Mouse (Mus musculus) stomach, postnatal 0 days (tissue): ENCODE results near the gene Fuca1. TPM values are rescaled to one million over a fixed set of nuclear protein-coding genes. Genes with fewer than 3 reads are reported as not detected.

Source experiments
- ATAC-seq: fragments of 200-750 bp; cut with Nextera tagmentation; 2 replicates; pipeline ENCODE4 v1.8.0; 2017; ENCODE audit not compliant: low FRiP score, low TSS enrichment
- DNase-seq: peaks from one replicate; pipeline ENCODE4 v3.0.0-alpha.2; 2016; ENCODE audit warnings: low spot score
- H3K27ac ChIP-seq: fragments of 300-500 bp; sonication (generic); replicated peaks from 2 replicates; pipeline ENCODE4 v1.5.1; 2014; ENCODE audit warnings: mild to moderate bottlenecking, control low read depth
- H3K27me3 ChIP-seq: fragments of 300-500 bp; sonication (generic); 2 replicates; pipeline ENCODE4 v1.6.1; 2014; ENCODE audit warnings: low read length; ENCODE audit not compliant: control insufficient read depth, insufficient read depth
- H3K36me3 ChIP-seq: fragments of 300-500 bp; sonication (generic); 2 replicates; pipeline ENCODE4 v1.6.1; 2014; ENCODE audit warnings: low read length, mixed read lengths; ENCODE audit not compliant: control insufficient read depth, insufficient read depth
- H3K4me1 ChIP-seq: fragments of 300-500 bp; sonication (generic); replicated peaks from 2 replicates; pipeline ENCODE4 v1.6.1; 2014; ENCODE audit warnings: antibody characterized with exemption; ENCODE audit not compliant: control insufficient read depth, insufficient read depth
- H3K4me2 ChIP-seq: fragments of 300-500 bp; sonication (generic); replicated peaks from 2 replicates; pipeline ENCODE4 v1.6.1; 2014; ENCODE audit warnings: low read depth, mild to moderate bottlenecking, control low read depth, moderate library complexity
- H3K4me3 ChIP-seq: fragments of 300-500 bp; sonication (generic); 2 replicates; pipeline ENCODE4 v1.5.1; 2014; ENCODE audit warnings: low read depth, low read length, control low read depth
- H3K9ac ChIP-seq: fragments of 300-500 bp; sonication (generic); 2 replicates; pipeline ENCODE4 v1.6.1; 2014; ENCODE audit warnings: mild to moderate bottlenecking, low read length, control low read depth, mixed read lengths
- H3K9me3 ChIP-seq: fragments of 300-500 bp; sonication (generic); 2 replicates; pipeline ENCODE4 v1.6.1; 2016; ENCODE audit warnings: low read length; ENCODE audit not compliant: control insufficient read depth
- CTCF ChIP-seq: IDR thresholded peaks from 2 replicates; pipeline ENCODE4 v1.5.1; 2016; ENCODE audit warnings: antibody characterized with exemption, low read depth, mild to moderate bottlenecking, moderate library complexity
- EP300 ChIP-seq: optimal IDR thresholded peaks from 2 replicates; pipeline ENCODE3; 2016; ENCODE audit warnings: antibody characterized with exemption
- WGBS: fragments of 180-500 bp; shearing (Covaris S2); extraction: QIAGEN DNeasy Blood & Tissue Kit; methylation state at CpG from one replicate; pipeline ENCODE4 v1.1.7; 2014; 5-methylcytosine and 5-hydroxymethylcytosine counted together
- polyA plus RNA-seq: library from polyadenylated mRNA; unstranded; fragments of >200 nt; fragmentation: Nextera tagmentation; extraction: Ambion mirVana; gene quantifications from 2 replicates; pipeline ENCODE4 v1.2.1, GENCODE M21; 2015

The Fuca1 gene
- polyA plus RNA-seq, 1 experiment from 2014 or later, result 171 TPM

- no peak for ATAC-seq
- H3K9me3 ChIP-seq, result no peaks in the 10 kb centered on the region
- no peak for TF ChIP-seq EP300
- TF ChIP-seq CTCF, result no peak
- H3K27ac ChIP-seq, result no peak overlapping the region
- peaks cover 18% of the 10 kb centered on the region; the same call in 1 of the 2 replicates for H3K4me1 ChIP-seq
- H3K9ac ChIP-seq, result no peak overlapping the region
- DNase-seq, result no peak
- H3K27me3 ChIP-seq, result no peaks in the 10 kb centered on the region
- H3K36me3 ChIP-seq, result no peaks in the 10 kb centered on the region
- no peak overlapping the region for H3K4me3 ChIP-seq
- WGBS, result 67% methylated on average over 6 of the region's 6 CpGs
- no peak overlapping the region for H3K4me2 ChIP-seq
Observed at GRCm38 (mm10) chr4:135879021-135879420, 41.5 kb upstream of the Fuca1 start.

- H3K27ac ChIP-seq, result no peak overlapping the region
- ATAC-seq, result no peak
- H3K4me2 ChIP-seq, result no peak overlapping the region
- no peaks in the 10 kb centered on the region for H3K27me3 ChIP-seq
- peaks cover 13% of the 10 kb centered on the region; the same call in 1 of the 2 replicates for H3K4me1 ChIP-seq
- TF ChIP-seq EP300, result no peak
- no peak overlapping the region for H3K4me3 ChIP-seq
- H3K9ac ChIP-seq, result no peak overlapping the region
- WGBS, result 93% methylated on average over 6 of the region's 6 CpGs
- H3K9me3 ChIP-seq, result no peaks in the 10 kb centered on the region
- no peak for DNase-seq
- no peaks in the 10 kb centered on the region for H3K36me3 ChIP-seq
Observed at GRCm38 (mm10) chr4:135880018-135880417, 40.5 kb upstream of the Fuca1 start.

- TF ChIP-seq EP300, result no peak
- no peak for TF ChIP-seq CTCF
- Histone ChIP-seq H3K4me2 (no peak overlapping the region), H3K4me3 (no peak overlapping the region), H3K9ac (no peak overlapping the region), H3K36me3 (no peaks in the 10 kb centered on the region), H3K27me3 (no peaks in the 10 kb centered on the region), H3K27ac (no peak overlapping the region), H3K9me3 (no peaks in the 10 kb centered on the region), H3K4me1 (peaks cover 11% of the 10 kb centered on the region; the same call in 1 of the 2 replicates)
- WGBS, result 92% methylated on average over 10 of the region's 10 CpGs
- DNase-seq (no peak), ATAC-seq (no peak)
Observed at GRCm38 (mm10) chr4:135880576-135880975, 40.0 kb upstream of the Fuca1 start.

- Histone ChIP-seq H3K36me3 (no peaks in the 10 kb centered on the region), H3K4me1 (0 out of 2 replicates have a peak, but pooled peaks cover under 1% of the 10 kb centered on the region), H3K27me3 (no peaks in the 10 kb centered on the region), H3K4me3 (no peak overlapping the region), H3K9me3 (no peaks in the 10 kb centered on the region), H3K4me2 (no peak overlapping the region), H3K27ac (no peak overlapping the region), H3K9ac (no peak overlapping the region)
- DNase-seq, result no peak
- WGBS, result 52% methylated on average over 6 of the region's 6 CpGs
- TF ChIP-seq EP300, result no peak
- TF ChIP-seq CTCF, result no peak
- no peak for ATAC-seq
Observed at GRCm38 (mm10) chr4:135882023-135882422, 38.5 kb upstream of the Fuca1 start.

- WGBS, result 22% methylated on average over 10 of the region's 10 CpGs
- ATAC-seq, result no peak
- H3K27ac ChIP-seq, result no peak overlapping the region
- H3K4me3 ChIP-seq, result no peak overlapping the region
- H3K9me3 ChIP-seq, result no peaks in the 10 kb centered on the region
- H3K4me1 ChIP-seq, result no peaks in the 10 kb centered on the region
- no peak overlapping the region for H3K9ac ChIP-seq
- no peaks in the 10 kb centered on the region for H3K36me3 ChIP-seq
- no peak for TF ChIP-seq CTCF
- no peak for TF ChIP-seq EP300
- no peak overlapping the region for H3K4me2 ChIP-seq
- no peaks in the 10 kb centered on the region for H3K27me3 ChIP-seq
- DNase-seq, result no peak
Observed at GRCm38 (mm10) chr4:135883401-135883851, 37.1 kb upstream of the Fuca1 start.

GRCm38 (mm10) chr4:135883881-135884516, 36.5 kb upstream of the Fuca1 start:
- no peak overlapping the region for H3K9ac ChIP-seq
- H3K4me2 ChIP-seq, result no peak overlapping the region
- no peaks in the 10 kb centered on the region for H3K9me3 ChIP-seq
- H3K4me3 ChIP-seq, result no peak overlapping the region
- 63% methylated on average over 7 of the region's 7 CpGs for WGBS
- H3K27me3 ChIP-seq, result no peaks in the 10 kb centered on the region
- no peak overlapping the region for H3K27ac ChIP-seq
- H3K36me3 ChIP-seq, result no peaks in the 10 kb centered on the region
- H3K4me1 ChIP-seq, result no peaks in the 10 kb centered on the region
- no peak for TF ChIP-seq CTCF
- DNase-seq (no peak), ATAC-seq (no peak)
